Mouse (Mus musculus): ENCODE data around the gene Trmt6. TPM values are rescaled to one million over a fixed set of nuclear protein-coding genes. Genes with fewer than 3 reads are reported as not detected.

The Trmt6 gene
- polyA plus RNA-seq, 1 experiment from 2014 or later = 35.5 TPM

GRCm38 (mm10) chr2:132794204-132794586 is 21.7 kb downstream of the Trmt6 start:
- no peaks in the 10 kb centered on the region for H3K36me3 ChIP-seq (ENCODE audit: control insufficient read depth, insufficient read depth)
- H3K4me3 ChIP-seq (ENCODE audit: low read depth, low read length) = no peak overlapping the region
- no peak overlapping the region for H3K4me2 ChIP-seq (replicated peaks; ENCODE audit: low read depth)
- no peak overlapping the region for H3K9ac ChIP-seq (ENCODE audit: low read depth, low read length)
- no peak overlapping the region for H3K27ac ChIP-seq (ENCODE audit: low read depth, low read length)
- no peaks in the 10 kb centered on the region for H3K9me3 ChIP-seq (ENCODE audit: control insufficient read depth)
- no peaks in the 10 kb centered on the region for H3K27me3 ChIP-seq (replicated peaks; ENCODE audit: control insufficient read depth, insufficient read depth, low read length)
- WGBS = 85% methylated on average over 7 of the region's 7 CpGs
- no peak for ATAC-seq
- TF ChIP-seq CTCF (IDR thresholded peaks at IDR 0.05; ENCODE audit: low read depth) = no peak
- no peaks in the 10 kb centered on the region for H3K4me1 ChIP-seq (replicated peaks; ENCODE audit: control insufficient read depth, insufficient read depth, low read length)

DNA sequence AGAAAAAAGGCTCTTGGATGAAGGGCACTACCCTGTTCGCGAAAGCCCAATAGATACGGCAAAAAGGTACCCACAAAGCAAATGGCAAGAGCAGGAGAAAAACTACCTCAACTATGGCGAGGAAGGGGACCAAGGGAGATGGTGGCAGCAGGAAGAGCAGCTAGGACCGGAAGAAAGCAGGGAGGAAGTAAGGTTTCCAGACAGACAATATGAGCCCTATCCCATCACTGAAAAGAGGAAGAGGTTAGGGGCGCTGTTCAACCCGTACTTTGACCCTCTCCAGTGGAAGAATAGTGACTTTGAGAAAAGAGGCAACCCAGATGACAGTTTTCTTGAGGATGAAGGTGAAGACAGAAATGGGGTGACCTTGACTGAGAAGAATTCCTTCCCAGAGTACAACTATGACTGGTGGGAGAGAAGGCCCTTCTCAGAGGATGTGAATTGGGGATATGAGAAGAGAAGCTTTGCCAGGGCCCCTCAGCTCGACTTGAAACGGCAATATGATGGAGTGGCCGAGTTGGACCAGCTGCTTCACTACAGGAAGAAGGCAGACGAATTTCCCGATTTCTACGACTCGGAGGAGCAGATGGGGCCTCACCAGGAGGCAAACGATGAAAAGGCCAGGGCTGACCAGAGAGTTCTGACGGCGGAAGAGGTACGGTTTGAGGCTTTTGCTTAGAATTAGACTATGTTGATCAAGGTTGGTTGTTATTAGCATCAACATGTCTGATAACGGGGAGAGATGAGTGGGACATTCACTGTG is 22.2 kb downstream of the Trmt6 start:
- 83% methylated on average over 19 of the region's 19 CpGs for WGBS
- no peaks in the 10 kb centered on the region for H3K4me1 ChIP-seq (replicated peaks; ENCODE audit: control insufficient read depth, insufficient read depth, low read length)

DNA sequence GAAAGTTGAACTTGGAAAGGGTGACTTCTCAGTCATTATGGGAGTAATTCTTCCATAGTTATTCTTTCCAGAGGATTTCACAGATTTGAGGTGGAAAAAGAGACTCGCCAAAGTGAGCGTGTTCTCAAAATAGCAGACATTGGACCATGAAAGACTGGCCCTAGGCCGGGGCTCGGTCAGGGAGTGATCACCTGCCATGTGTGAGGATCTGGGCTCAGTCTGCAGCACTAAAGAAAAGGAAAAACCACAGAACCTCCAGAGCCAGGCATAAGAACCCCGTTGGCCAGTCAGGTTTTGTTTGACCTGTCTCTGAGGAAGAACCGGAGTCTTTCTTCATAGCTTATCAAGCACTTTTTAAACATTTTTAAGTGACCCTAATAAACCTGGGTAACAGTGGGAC is 31.8 kb downstream of the Trmt6 start:
- Histone ChIP-seq H3K4me2 (replicated peaks; ENCODE audit: low read depth) (no peak overlapping the region), H3K27ac (ENCODE audit: low read depth, low read length) (no peak overlapping the region), H3K4me1 (replicated peaks; ENCODE audit: control insufficient read depth, insufficient read depth, low read length) (no peaks in the 10 kb centered on the region), H3K9ac (ENCODE audit: low read depth, low read length) (no peak overlapping the region), H3K27me3 (replicated peaks; ENCODE audit: control insufficient read depth, insufficient read depth, low read length) (peaks cover 6% of the 10 kb centered on the region; the same call in 1 of the 2 replicates), H3K36me3 (ENCODE audit: control insufficient read depth, insufficient read depth) (no peaks in the 10 kb centered on the region), H3K4me3 (ENCODE audit: low read depth, low read length) (no peak overlapping the region), H3K9me3 (ENCODE audit: control insufficient read depth) (no peaks in the 10 kb centered on the region)
- TF ChIP-seq CTCF (IDR thresholded peaks at IDR 0.05; ENCODE audit: low read depth) = no peak
- ATAC-seq = no peak
- WGBS = 70% methylated on average over 6 of the region's 6 CpGs

More for the DNA sequence above, 22.2 kb downstream of the Trmt6 start:
- no peaks in the 10 kb centered on the region for H3K27me3 ChIP-seq (replicated peaks; ENCODE audit: control insufficient read depth, insufficient read depth, low read length)
- no peaks in the 10 kb centered on the region for H3K36me3 ChIP-seq (ENCODE audit: control insufficient read depth, insufficient read depth)
- TF ChIP-seq CTCF (IDR thresholded peaks at IDR 0.05; ENCODE audit: low read depth) = no peak
- ATAC-seq = no peak
- H3K9me3 ChIP-seq (ENCODE audit: control insufficient read depth) = no peaks in the 10 kb centered on the region
- no peak overlapping the region for H3K9ac ChIP-seq (ENCODE audit: low read depth, low read length)
- no peak overlapping the region for H3K4me2 ChIP-seq (replicated peaks; ENCODE audit: low read depth)
- no peak overlapping the region for H3K4me3 ChIP-seq (ENCODE audit: low read depth, low read length)
- H3K27ac ChIP-seq (ENCODE audit: low read depth, low read length) = no peak overlapping the region

DNA sequence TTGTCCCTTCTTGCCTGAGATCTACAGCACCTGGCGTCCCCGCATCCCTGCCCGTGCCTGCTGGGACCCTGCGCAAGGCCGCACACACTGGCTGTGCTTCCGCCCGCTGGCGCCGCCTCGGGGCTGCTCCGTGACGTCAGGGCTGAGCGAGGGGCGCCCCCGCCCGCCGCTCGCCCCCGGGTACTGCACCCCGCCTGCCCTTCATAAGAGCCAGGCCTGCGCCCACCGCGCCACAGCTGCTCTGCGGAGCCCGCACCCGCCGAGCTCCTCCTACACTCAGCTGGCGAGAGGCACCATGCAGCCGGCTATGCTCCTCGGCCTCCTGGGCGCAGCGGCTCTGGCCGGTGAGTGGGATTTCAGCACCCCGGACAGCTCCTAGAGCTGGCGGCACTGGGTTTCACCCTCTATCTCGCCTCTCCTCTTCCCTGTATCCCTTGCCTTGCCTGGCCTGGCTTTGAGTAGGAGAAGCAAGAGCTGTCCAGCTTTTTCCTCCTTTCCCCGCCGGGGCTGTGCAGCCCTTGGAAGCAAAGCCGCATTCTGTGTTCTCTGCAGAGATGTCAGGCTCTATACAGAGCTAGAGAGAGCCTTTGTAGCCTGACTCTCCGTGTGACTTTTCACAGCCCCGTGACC is 34.3 kb downstream of the Trmt6 start:
- H3K4me1 ChIP-seq (replicated peaks; ENCODE audit: control insufficient read depth, insufficient read depth, low read length) = no peaks in the 10 kb centered on the region
- WGBS = under 1% methylated on average over 40 of the region's 41 CpGs
- H3K27ac ChIP-seq (ENCODE audit: low read depth, low read length) = no peak overlapping the region
- H3K4me2 ChIP-seq (replicated peaks; ENCODE audit: low read depth) = peak overlapping the region; percentile 68
- H3K27me3 ChIP-seq (replicated peaks; ENCODE audit: control insufficient read depth, insufficient read depth, low read length) = peaks cover 6% of the 10 kb centered on the region; the same call in 1 of the 2 replicates
- no peak overlapping the region for H3K9ac ChIP-seq (ENCODE audit: low read depth, low read length)
- no peak for TF ChIP-seq CTCF (IDR thresholded peaks at IDR 0.05; ENCODE audit: low read depth)
- H3K36me3 ChIP-seq (ENCODE audit: control insufficient read depth, insufficient read depth) = no peaks in the 10 kb centered on the region
- peak; percentile 86 for ATAC-seq
- peak overlapping the region; percentile 33; the same call in 1 of the 2 replicates for H3K4me3 ChIP-seq (ENCODE audit: low read depth, low read length)
- no peaks in the 10 kb centered on the region for H3K9me3 ChIP-seq (ENCODE audit: control insufficient read depth)

GRCm38 (mm10) chr2:132780978-132781377 is 34.9 kb downstream of the Trmt6 start, which contains the start of gene Chgb:
Gene Chgb (plus strand): TSS chr2:132781278.
- Histone ChIP-seq H3K9me3 (ENCODE audit: control insufficient read depth) (no peaks in the 10 kb centered on the region), H3K9ac (ENCODE audit: low read depth, low read length) (no peak within 1 kb of the TSS), H3K4me3 (ENCODE audit: low read depth, low read length) (peak within 1 kb of the TSS; percentile 33; the same call in 1 of the 2 replicates), H3K4me1 (replicated peaks; ENCODE audit: control insufficient read depth, insufficient read depth, low read length) (no peaks in the 10 kb centered on the region), H3K4me2 (replicated peaks; ENCODE audit: low read depth) (peak within 1 kb of the TSS; percentile 68), H3K27ac (ENCODE audit: low read depth, low read length) (no peak within 1 kb of the TSS), H3K27me3 (replicated peaks; ENCODE audit: control insufficient read depth, insufficient read depth, low read length) (peaks cover 6% of the 10 kb centered on the region; the same call in 1 of the 2 replicates), H3K36me3 (ENCODE audit: control insufficient read depth, insufficient read depth) (no peaks in the 10 kb centered on the region)
- 17% methylated on average over 4 of the region's 4 CpGs for WGBS
- no peak for ATAC-seq
- no peak for TF ChIP-seq CTCF (IDR thresholded peaks at IDR 0.05; ENCODE audit: low read depth)

DNA sequence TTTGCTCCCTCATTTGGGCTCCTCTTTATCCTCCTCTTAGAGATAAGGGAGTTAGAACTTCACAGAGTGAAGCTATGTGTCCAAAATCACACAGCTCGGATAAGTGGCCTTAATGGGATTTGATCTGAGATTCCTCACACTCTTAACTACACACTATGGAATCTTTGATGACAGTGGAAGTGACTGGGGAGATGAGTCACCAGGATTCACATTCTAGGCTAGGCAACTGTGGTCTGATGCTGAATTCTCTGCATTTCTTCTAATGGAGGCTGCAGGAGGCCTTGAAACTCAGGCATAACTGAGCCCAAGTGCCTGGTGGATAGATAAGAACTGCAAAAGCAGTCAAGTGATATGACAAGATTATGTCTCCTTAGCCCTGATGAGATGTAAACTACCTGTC is 45.0 kb downstream of the Trmt6 start:
- no peak overlapping the region for H3K4me3 ChIP-seq (ENCODE audit: low read depth, low read length)
- H3K4me2 ChIP-seq (replicated peaks; ENCODE audit: low read depth) = no peak overlapping the region
- no peak overlapping the region for H3K27ac ChIP-seq (ENCODE audit: low read depth, low read length)
- WGBS = 76% methylated on average over 1 of the region's 1 CpGs
- no peaks in the 10 kb centered on the region for H3K4me1 ChIP-seq (replicated peaks; ENCODE audit: control insufficient read depth, insufficient read depth, low read length)
- TF ChIP-seq CTCF (IDR thresholded peaks at IDR 0.05; ENCODE audit: low read depth) = no peak
- H3K27me3 ChIP-seq (replicated peaks; ENCODE audit: control insufficient read depth, insufficient read depth, low read length) = no peaks in the 10 kb centered on the region
- no peak for ATAC-seq
- H3K9me3 ChIP-seq (ENCODE audit: control insufficient read depth) = no peaks in the 10 kb centered on the region
- H3K36me3 ChIP-seq (ENCODE audit: control insufficient read depth, insufficient read depth) = no peaks in the 10 kb centered on the region
- no peak overlapping the region for H3K9ac ChIP-seq (ENCODE audit: low read depth, low read length)

Data from intestine, postnatal 0 days (tissue).